Mouse (Mus musculus): ENCODE results near the gene Frmd4a.

Gene Frmd4a

DNA sequence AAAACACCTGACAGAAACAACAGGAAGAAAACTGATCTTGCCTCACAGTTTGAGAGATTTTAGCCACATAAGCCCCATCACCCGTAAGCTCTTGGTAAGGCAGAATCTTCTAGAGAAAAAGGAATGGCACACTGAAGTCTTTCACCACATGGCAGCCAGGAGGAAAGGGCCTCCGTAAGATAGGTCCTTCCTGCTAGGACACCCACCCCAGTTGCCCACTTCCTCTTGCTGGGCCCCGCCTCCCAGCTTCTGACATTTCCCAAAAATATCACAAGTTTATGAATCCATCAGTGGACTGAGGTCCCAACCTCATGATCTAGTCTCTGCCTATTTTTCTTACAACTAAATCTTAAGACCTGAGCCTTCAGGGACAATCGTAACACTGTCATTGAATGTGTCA is 373.6 kb downstream of the Frmd4a start:
- no peak for DNase-seq (ENCODE audit: low read depth, low spot score)

DNA sequence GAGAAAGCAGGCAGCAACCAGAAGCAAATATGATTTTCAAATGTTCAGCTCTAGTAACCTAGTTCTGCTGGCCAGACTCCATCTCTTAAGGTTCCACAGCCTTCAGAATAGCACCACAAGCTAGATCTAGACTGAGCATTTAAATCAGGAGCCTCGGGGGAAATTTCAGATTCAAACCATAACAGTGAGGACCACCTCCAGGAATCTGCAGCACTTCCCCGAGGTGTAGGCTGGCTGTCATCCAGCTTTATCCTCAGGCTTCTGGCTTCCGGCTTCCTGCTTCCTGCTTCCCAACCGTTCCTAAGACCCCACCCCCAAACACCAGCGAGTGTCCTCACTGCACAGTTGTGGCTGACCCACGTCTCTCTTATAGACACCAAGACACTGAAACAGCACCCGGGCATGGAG is 374.2 kb downstream of the Frmd4a start:
- peak; percentile 55 for DNase-seq (ENCODE audit: low read depth, low spot score)

GRCm38 (mm10) chr2:4393046-4393445 is 375.5 kb downstream of the Frmd4a start:
- no peak for DNase-seq (ENCODE audit: low read depth, low spot score)

GRCm38 (mm10) chr2:4394641-4395040 is 377.1 kb downstream of the Frmd4a start:
- DNase-seq (ENCODE audit: low read depth, low spot score), result no peak

- no peak for DNase-seq (ENCODE audit: low read depth, low spot score)
Measured at GRCm38 (mm10) chr2:4399721-4400120, 382.2 kb downstream of the Frmd4a start.

- DNase-seq (ENCODE audit: low read depth, low spot score), result peak; percentile 66
Measured at GRCm38 (mm10) chr2:4400771-4401596, 383.5 kb downstream of the Frmd4a start.

GRCm38 (mm10) chr2:4401597-4402581 is 384.4 kb downstream of the Frmd4a start:
- DNase-seq (ENCODE audit: low read depth, low spot score), result peak; percentile 93

- peak; percentile 90 for DNase-seq (ENCODE audit: low read depth, low spot score)
Measured at GRCm38 (mm10) chr2:4406977-4407376, 389.5 kb downstream of the Frmd4a start.

DNA sequence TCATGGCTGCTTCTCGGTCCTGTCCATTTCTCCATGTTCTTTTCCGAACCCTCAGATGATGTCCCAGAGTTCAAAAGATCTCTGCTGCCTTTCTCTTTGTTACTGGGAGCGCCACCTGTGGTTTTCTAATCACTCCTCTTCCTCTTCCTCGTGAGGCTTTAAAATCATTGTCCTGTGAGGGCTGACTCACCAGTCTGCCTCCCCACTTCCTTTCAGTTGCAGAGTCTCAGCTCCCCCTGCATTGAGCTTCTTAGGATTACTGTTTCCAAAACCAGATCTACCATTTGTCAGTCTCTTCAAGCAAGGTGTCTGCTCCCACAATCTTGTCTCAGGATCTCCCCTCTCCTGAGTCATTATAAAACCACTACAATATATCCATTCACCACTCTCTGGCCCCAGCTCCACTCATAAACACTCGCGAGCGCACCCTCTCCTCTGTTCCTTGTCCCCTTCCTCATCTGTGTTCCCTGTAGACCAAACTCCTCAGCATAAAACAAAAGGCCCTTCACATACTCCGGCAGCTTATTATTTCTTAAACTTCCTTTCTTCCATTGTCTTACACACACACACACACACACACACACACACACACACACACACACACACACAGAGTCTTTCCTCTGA is 392.4 kb downstream of the Frmd4a start:
- DNase-seq (ENCODE audit: low read depth, low spot score), result peak; percentile 55

DNA sequence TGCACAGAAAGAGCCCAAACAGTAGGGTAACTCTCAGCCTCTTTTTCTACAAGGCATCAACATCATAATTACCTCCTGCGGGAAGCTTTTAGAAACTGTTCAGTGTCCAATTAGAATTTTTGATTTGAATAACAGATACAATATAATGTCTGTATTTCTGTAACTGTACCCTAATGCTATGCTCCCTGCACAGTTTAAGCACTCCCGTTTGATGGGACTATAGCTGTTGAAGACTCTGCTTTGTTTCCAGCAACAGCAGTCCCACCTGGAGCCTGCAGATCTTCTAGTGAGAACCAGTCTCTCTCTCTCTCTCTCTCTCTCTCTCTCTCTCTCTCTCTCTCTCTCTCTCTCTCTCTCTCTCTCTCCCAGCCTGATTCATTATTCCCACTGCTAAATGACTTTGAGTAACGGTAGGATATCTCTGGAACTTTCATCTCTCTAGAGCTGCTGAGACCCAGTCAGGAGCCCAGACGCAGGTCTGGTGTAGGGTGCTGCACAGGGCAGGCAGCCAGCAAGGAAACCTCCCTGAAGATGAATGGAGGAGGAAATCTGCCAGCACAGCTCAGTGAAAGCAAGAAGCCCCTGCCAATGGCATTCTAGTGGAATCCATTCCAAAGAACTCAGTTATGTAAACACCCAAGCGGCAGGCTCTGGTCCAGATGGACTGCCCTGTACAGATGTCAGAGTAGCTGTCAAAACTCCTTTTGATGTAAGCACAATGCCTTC is 395.5 kb downstream of the Frmd4a start:
- peak; percentile 58 for DNase-seq (ENCODE audit: low read depth, low spot score)

- no peak for DNase-seq (ENCODE audit: low read depth, low spot score)
Measured at GRCm38 (mm10) chr2:4413596-4414335, 396.2 kb downstream of the Frmd4a start.

- peak; percentile 36 for DNase-seq (ENCODE audit: low read depth, low spot score)
Measured at GRCm38 (mm10) chr2:4420679-4421312, 403.3 kb downstream of the Frmd4a start.

DNA sequence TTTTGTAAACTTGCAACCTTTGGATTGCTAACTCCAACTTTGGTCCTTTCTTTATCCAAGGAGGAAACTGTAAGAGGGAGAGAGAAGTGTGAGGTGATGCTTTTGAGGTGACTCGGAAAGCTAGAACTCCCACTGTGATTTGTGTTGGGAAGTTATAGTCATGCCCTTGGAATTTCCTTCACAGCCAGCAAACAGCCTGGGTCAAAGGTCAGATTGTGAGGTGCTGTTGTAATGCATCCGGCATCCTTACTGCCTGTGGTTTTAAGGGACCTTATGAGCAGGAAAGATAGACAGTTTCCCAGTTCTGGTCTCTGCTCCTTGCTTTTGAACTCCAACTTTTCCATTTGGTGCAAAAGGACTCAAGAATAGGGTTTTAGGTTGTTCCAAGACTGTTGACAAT is 404.2 kb downstream of the Frmd4a start:
- DNase-seq (ENCODE audit: low read depth, low spot score), result no peak

DNA sequence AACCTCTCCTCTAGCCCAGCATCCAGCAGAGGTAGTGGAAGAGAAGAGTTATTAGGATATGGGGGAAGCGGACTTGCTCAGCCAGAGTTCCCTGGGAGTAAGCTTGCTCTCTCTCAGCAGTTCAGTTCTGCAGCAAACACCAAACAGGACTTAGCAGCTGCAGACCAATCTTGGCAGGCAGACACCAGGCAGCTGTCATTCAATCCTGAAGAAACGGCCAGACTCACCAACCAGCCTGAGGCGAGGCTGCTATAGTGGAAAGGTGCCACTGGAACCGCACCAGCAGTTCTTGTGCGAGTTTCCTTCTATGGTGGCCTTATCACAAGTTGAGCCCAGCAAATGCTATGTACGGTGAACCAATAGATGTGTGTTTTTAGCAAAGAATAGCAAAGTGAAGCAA is 406.4 kb downstream of the Frmd4a start:
- no peak for DNase-seq (ENCODE audit: low read depth, low spot score)

DNA sequence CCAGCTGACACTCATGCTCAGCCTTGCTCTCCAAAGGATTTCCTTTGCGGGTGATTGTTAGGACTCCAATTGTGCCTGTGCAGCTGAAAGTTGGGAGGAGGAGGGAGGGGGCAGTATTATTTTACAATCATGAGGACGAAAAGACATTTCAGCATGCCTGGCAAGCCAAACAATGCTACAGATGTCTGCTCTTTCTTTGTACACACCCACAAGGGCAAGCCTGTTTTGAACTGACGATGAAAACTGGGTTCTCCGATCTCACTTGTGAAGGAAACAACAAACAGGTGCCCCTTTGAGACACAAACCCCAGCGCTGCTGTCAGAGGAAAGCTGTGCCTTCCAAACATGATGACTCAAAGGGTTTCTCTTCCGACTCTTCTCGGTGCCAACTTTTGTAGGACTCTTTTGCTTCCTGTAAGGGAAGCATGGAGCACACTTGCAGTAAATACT is 410.9 kb downstream of the Frmd4a start:
- DNase-seq (ENCODE audit: low read depth, low spot score), result peak; percentile 63

GRCm38 (mm10) chr2:4433119-4433518 is 415.6 kb downstream of the Frmd4a start:
- no peak for DNase-seq (ENCODE audit: low read depth, low spot score)

- DNase-seq (ENCODE audit: low read depth, low spot score), result no peak
Measured at GRCm38 (mm10) chr2:4435051-4435450, 417.5 kb downstream of the Frmd4a start.

- peak; percentile 94 for DNase-seq (ENCODE audit: low read depth, low spot score)
Measured at GRCm38 (mm10) chr2:4436361-4437231, 419.1 kb downstream of the Frmd4a start.

GRCm38 (mm10) chr2:4438739-4439138 is 421.2 kb downstream of the Frmd4a start:
- DNase-seq (ENCODE audit: low read depth, low spot score), result no peak
